Mouse (Mus musculus) gastrocnemius, adult 2 months (tissue): Measurements from ENCODE around the gene Tdrd3. TPM values are rescaled to one million over a fixed set of nuclear protein-coding genes. Genes with fewer than 3 reads are reported as not detected.

Experiments used
- DNase-seq: peaks from one replicate; pipeline ENCODE4 v3.0.0; 2022
- H3K27ac ChIP-seq: fragments of 200-600 bp; 2 replicates; pipeline ENCODE4 v1.8.1; 2022; ENCODE audit warnings: mild to moderate bottlenecking
- H3K4me3 ChIP-seq: fragments of 200-600 bp; 2 replicates; pipeline ENCODE4 v1.8.1; 2022; ENCODE audit warnings: mild to moderate bottlenecking, moderate library complexity
- CTCF ChIP-seq: fragments of 200-600 bp; IDR thresholded peaks from 2 replicates; pipeline ENCODE4 v1.8.1; 2022; ENCODE audit warnings: antibody characterized with exemption, mild to moderate bottlenecking, moderate library complexity
- intact Hi-C: fragments of 180-260 bp; cut with DNase I; formaldehyde crosslinking; loops from one replicate; pipeline ENCODE4 v1.15.1; 2025
- total RNA-seq, 2 experiments: library from RNA; stranded (reverse); gene quantifications; 2 replicates each; pipeline ENCODE4 v1.2.3; 2021

Gene Tdrd3
- total RNA-seq, 2 experiments from 2014 or later: 23.5 to 24.2 TPM

GRCm38 (mm10) chr14:87422432-87422831 is 6.0 kb downstream of the Tdrd3 start:
- TF ChIP-seq CTCF: no peak
- no peak overlapping the region for H3K4me3 ChIP-seq
- H3K27ac ChIP-seq: peak overlapping the region; percentile 2; the same call in 1 of the 2 replicates
- intact Hi-C loops: no loop called here
- DNase-seq: no peak

DNA sequence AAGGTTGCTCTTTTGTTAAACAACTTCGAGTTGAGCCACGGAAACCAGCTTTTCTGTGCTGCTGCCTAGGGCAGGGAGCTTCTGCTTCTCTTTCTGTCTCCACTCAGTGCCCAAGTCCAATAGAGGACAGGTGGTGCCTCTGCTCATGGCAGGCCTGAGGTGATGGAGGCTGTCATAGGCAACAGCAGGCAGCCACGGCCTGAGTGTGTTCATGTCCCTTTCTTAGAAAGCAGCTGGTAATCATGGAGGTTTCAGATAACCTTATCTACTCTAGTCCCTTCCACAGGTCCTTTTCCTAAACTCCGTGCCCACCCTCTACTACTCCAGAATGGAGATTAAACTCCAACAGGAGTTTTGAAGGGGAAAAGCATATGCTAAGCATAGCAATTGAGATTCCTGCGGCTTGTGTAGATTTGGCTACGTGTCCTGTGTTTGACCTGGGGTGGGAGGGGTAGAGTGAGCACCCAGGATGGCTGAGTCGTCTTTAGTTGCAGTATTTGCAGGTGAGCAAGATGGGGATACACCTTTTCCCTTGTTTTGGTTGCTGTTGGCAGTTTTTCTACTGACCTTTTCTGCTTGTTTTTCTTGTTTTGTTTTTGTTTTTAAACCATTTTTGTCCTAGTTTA is 10.0 kb downstream of the Tdrd3 start:
- no peak for DNase-seq
- TF ChIP-seq CTCF: no peak
- Histone ChIP-seq H3K27ac (no peak overlapping the region), H3K4me3 (no peak overlapping the region)
- intact Hi-C loops: no loop called here

DNA sequence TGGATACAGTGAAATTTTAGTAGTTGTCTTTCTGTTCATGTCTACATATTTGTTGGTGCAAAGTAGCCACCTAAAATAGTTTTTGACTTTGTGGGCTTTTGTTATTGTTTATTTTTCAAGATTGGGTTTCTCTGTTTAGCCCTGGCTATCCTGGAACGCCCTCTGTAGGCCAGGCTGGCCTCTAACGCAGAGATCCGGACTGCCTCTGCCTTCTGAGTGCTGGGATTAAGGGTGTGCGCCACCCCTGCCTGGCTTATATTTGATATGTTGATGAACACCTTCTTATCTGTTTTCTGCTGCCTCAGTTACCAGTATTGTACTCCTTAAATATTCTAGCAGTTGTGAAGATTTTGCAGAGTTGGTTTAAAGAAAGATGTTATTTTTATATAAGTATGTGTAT is 10.6 kb downstream of the Tdrd3 start:
- Histone ChIP-seq H3K27ac (no peak overlapping the region), H3K4me3 (no peak overlapping the region)
- no peak for DNase-seq
- no peak for TF ChIP-seq CTCF
- intact Hi-C loops: no loop called here

- H3K4me3 ChIP-seq: no peak overlapping the region
- no peak for TF ChIP-seq CTCF
- 0 out of 2 replicates have a peak overlapping the region, but pooled peaks have one; percentile 28 for H3K27ac ChIP-seq
- intact Hi-C loops: no loop called here
- no peak for DNase-seq
Measured at GRCm38 (mm10) chr14:87427659-87428289, 11.3 kb downstream of the Tdrd3 start.

DNA sequence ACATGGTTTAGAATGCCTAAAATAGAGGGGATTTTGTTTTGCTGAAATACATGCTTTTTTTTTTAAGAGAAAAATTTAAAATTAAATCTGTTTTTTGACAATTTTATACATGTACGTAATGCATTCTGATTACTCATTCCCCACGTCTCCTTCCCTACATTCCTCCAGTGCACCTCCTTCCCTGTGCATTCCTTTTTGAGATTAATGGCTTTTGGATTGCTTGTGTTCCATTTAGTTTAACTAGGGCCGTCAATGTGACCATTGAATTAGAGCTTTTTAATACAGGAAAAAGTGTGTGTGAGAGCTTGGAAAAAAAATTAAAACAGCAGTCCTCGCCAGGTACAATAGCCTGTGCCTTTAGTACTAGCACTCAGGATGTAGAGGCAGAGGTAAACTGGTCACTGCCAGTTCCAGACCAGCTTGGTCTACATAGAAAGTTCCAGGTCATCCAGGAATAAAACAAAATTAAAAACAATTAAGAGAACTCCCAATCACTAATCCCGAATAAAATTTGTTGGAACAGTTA is 17.0 kb downstream of the Tdrd3 start:
- intact Hi-C loops: no loop called here
- TF ChIP-seq CTCF: no peak
- no peak overlapping the region for H3K4me3 ChIP-seq
- no peak for DNase-seq
- H3K27ac ChIP-seq: no peak overlapping the region

DNA sequence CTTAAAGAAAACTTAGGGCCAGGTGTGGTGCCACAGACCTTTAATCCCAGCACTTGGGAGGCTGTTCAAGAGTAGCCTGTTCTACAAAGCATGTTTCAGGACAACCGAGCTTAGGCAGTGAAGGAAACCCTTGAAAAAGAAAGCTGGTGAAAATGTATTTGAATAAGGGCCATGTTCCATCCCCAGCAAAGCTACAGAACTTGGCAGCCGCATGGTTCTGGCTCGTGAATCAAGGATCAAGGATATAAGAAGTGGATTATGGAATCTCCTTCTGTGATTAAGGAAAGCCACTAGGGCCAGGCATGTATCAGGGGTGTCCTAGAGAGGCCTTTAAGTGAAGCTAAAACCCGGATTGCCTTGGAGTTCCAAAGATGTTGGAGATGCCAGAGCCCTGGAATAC is 18.9 kb downstream of the Tdrd3 start:
- DNase-seq: no peak
- intact Hi-C loops: no loop called here
- no peak for TF ChIP-seq CTCF
- Histone ChIP-seq H3K27ac (peak overlapping the region; percentile 9), H3K4me3 (no peak overlapping the region)

DNA sequence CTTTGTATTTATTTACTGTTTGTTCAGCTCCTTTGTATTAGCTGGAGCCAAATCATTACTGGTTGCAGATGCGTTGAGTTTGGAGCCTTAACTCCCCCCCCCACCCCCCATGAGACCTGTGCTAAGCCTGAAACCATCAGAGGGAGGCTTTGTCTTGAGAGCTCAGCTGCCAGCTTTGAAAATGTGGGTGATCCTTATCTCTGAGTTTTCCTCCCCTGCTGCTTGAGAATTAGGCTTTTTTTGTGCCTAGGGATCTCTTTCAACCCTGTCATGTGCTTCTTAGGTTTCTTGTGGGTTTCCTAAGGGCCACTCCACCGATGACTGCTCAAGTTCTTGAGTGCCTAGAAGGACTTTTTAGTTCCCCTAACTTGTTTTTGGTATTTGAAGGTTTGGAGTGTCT is 23.3 kb downstream of the Tdrd3 start:
- TF ChIP-seq CTCF: no peak
- H3K4me3 ChIP-seq: no peak overlapping the region
- intact Hi-C loops: no loop called here
- no peak overlapping the region for H3K27ac ChIP-seq
- DNase-seq: no peak

DNA sequence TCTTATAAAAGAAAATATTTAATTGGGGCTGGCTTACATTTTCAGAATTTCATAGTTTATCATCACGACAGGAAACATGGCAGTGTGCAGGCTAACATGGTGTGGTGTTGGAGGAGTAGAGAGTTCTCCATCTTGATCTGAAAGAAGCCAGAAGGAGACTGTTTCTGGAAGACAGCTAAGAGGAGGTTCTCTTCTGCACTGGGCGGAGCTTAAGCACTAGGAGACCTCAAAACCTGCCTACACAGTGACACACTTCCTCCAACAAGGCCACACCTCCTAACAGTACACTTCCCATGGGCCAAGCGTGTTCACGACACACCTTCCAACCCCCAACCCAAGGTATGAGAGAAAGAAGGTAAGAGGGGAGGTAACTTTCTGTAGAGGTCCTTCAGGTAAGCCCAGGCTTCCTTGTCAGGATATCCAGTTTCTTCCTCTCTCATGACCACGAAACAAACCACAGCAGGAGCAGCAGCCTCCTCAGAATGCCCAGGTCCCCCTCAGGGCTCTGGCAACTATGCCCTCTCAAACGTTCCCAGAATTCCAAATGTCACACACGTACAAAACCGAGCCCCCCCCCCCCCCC is 30.0 kb downstream of the Tdrd3 start:
- intact Hi-C loops: no loop called here
- no peak for DNase-seq
- no peak overlapping the region for H3K27ac ChIP-seq
- no peak for TF ChIP-seq CTCF
- no peak overlapping the region for H3K4me3 ChIP-seq

GRCm38 (mm10) chr14:87451645-87452443 is 35.4 kb downstream of the Tdrd3 start:
- DNase-seq: peak; percentile 61
- intact Hi-C loops: loop anchor here (2.0 to 5.0 kb wide), 3 partner anchors 35 to 135 kb away; partner anchors contain the start of gene Tdrd3

DNA sequence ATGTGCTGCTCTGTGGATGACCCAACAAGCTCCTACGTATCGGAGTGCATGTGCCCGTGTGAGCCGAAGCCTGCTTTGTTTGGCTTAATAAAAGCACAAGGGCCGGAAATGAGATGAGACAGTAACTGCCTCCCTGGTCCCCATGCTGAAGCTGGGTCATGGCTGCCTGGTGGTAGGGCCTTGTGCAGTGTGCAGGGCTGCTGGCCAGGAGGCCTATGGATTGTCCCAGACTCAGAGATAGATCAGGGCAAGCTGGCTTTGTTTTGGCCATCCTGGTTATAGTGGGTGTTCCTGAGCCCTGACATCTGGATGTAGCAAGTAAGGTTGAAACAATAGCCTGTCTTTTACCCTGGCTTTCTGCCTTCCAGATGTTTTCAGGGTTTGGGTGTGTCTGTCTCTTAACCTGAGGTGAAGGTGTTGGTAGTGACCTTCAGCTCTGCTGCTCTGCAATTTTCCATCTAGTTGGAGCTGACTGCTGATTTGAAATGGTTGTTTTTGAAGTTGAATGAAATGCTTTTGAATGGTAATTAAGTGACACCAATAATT is 39.3 kb downstream of the Tdrd3 start:
- no peak for TF ChIP-seq CTCF
- Histone ChIP-seq H3K4me3 (no peak overlapping the region), H3K27ac (no peak overlapping the region)
- intact Hi-C loops: no loop called here
- DNase-seq: no peak

More at GRCm38 (mm10) chr14:87451645-87452443, 35.4 kb downstream of the Tdrd3 start:
- Histone ChIP-seq H3K27ac (peak overlapping the region; percentile 29; the same call in 1 of the 2 replicates), H3K4me3 (no peak overlapping the region)
- TF ChIP-seq CTCF: peak; percentile 95

GRCm38 (mm10) chr14:87459777-87460176 is 43.3 kb downstream of the Tdrd3 start:
- Histone ChIP-seq H3K27ac (no peak overlapping the region), H3K4me3 (no peak overlapping the region)
- DNase-seq: no peak
- intact Hi-C loops: no loop called here
- no peak for TF ChIP-seq CTCF

GRCm38 (mm10) chr14:87461543-87461942 is 45.1 kb downstream of the Tdrd3 start:
- no peak for DNase-seq
- TF ChIP-seq CTCF: no peak
- H3K4me3 ChIP-seq: no peak overlapping the region
- intact Hi-C loops: no loop called here
- no peak overlapping the region for H3K27ac ChIP-seq
